In the genomic region with DNA sequence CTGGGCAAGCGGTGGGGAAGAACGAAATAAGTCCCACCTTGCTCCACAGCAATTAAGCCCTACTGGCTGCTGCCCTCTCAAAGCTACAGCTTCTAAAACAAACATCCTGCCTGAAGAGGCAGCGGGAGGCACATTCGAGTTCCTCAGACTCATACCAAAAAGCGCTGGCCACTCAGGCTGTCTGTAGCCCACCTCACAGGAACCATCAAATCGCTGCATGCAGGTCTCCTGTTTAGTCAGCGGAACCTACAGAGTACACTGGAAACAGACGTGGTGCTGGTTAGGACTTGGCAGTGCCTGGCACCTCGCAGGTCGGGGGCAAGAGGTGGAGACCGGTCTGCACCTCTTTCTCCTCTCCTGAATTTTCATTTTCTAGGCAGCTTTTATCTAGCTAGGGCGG, we compare ENCODE assay signal across 13 mouse cellular contexts. TPM values are rescaled to one million over a fixed set of nuclear protein-coding genes. Genes with fewer than 3 reads are reported as not detected.
DNase-seq lines count a peak whose midpoint lies in the region; ATAC-seq and TF ChIP-seq lines count a peak whose summit lies in the region.
"Had no signal": no experiment of that assay in that cellular context is flagged by ENCODE, and none has a peak within 500 bp of the region (broad histone marks: within the 10 kb centered on the region; RNA-seq: fewer than 3 reads in every experiment).

No protein-coding gene starts in this region.

- ATAC-seq in midbrain, embryonic 12.5 days (ENCODE audit: low FRiP score, low read depth) = no peak

- WGBS in thymus, adult 2 months = 85% methylated on average over 12 of the region's 12 CpGs
- WGBS in midbrain, embryonic 12.5 days = 62% methylated on average over 12 of the region's 12 CpGs

- H3K4me3 ChIP-seq in thymus, adult 2 months (ENCODE audit: control insufficient read depth, insufficient read depth, low read length) = no peak overlapping the region
- no peak overlapping the region for H3K4me3 ChIP-seq in midbrain, embryonic 12.5 days
- H3K4me3 ChIP-seq: liver, embryonic 15.5 days had no signal

- peak; percentile 33 for DNase-seq in embryo, embryonic 10.5 days (ENCODE audit: low spot score)
- no peak for DNase-seq in embryo, embryonic 9.5 days (ENCODE audit: extremely low spot score)
- DNase-seq in thymus, adult 2 months = no peak
- DNase-seq in thymus, postnatal 10 days (ENCODE audit: low spot score in 2 of 2) = no peak
- DNase-seq in ovary, postnatal 36 days (ENCODE audit: low spot score) = no peak
- DNase-seq in left cerebral cortex, adult 11 months (ENCODE audit: low spot score) = no peak
- no peak for DNase-seq in ovary, postnatal 10 days (ENCODE audit: low spot score)
- DNase-seq: adrenal gland, postnatal 36 days; cerebellum, postnatal 14 days; heart, postnatal 14 days; spleen, adult 18-20 months had no signal

- H3K27ac ChIP-seq in thymus, adult 2 months (ENCODE audit: control insufficient read depth, insufficient read depth, low read length) = peak overlapping the region; percentile 31; the same call in 1 of the 2 replicates
- H3K27ac ChIP-seq in midbrain, embryonic 12.5 days (replicated peaks) = peak overlapping the region; percentile 99

- H3K36me3 ChIP-seq in thymus, adult 2 months (ENCODE audit: control insufficient read depth, insufficient read depth, low read length) = peaks cover 24% of the 10 kb centered on the region
- peaks cover 37% of the 10 kb centered on the region for H3K36me3 ChIP-seq in midbrain, embryonic 12.5 days

- peaks cover 65% of the 10 kb centered on the region for H3K4me1 ChIP-seq in thymus, adult 2 months (replicated peaks; ENCODE audit: control insufficient read depth, insufficient read depth, low read length)
- H3K4me1 ChIP-seq in midbrain, embryonic 12.5 days = peaks cover 56% of the 10 kb centered on the region

- no peak overlapping the region for H3K4me2 ChIP-seq in midbrain, embryonic 12.5 days (replicated peaks)
- H3K4me2 ChIP-seq: liver, embryonic 15.5 days had no signal

- H3K9me3 ChIP-seq in midbrain, embryonic 12.5 days = 0 out of 2 replicates have a peak, but pooled peaks cover 2% of the 10 kb centered on the region
- H3K9me3 ChIP-seq: liver, embryonic 15.5 days had no signal

- TF ChIP-seq CTCF in thymus, adult 2 months (IDR thresholded peaks at IDR 0.05; ENCODE audit: borderline replicate concordance, control insufficient read depth, extremely low read depth, insufficient read depth, low read length, poor library complexity) = no peak

- no peak for TF ChIP-seq POLR2A in thymus, adult 2 months (IDR thresholded peaks at IDR 0.05; ENCODE audit: control insufficient read depth, extremely low read depth, insufficient read depth, low read length, poor library complexity)

- 0 out of 2 replicates have a peak overlapping the region, but pooled peaks have one; percentile 17 for H3K9ac ChIP-seq in midbrain, embryonic 12.5 days (replicated peaks)
- H3K9ac ChIP-seq: liver, embryonic 15.5 days had no signal

- H3K27me3 ChIP-seq in thymus, adult 2 months (ENCODE audit: control insufficient read depth, insufficient read depth, low read length) = no peaks in the 10 kb centered on the region
- H3K27me3 ChIP-seq in midbrain, embryonic 12.5 days = no peaks in the 10 kb centered on the region
- H3K27me3 ChIP-seq: liver, embryonic 15.5 days had no signal

RNA-seq across cellular contexts. Expression of a gene that starts 12.2 kb away (rescaled TPM):
- polyA plus RNA-seq in thymus, adult 2 months (2012; rRNA removed) = 79.3 and 94.9 TPM in 2 replicates
- 55.6 and 58.3 TPM in 2 replicates for polyA plus RNA-seq in midbrain, embryonic 12.5 days (2016; fragmentation: Nextera tagmentation; extraction: Ambion mirVana)
